Mouse (Mus musculus) gastrocnemius, postnatal 25 days (tissue): ENCODE measurements around the gene Cdrt4. TPM values are rescaled to one million over a fixed set of nuclear protein-coding genes. Genes with fewer than 3 reads are reported as not detected.

Source experiments
- DNase-seq: peaks from one replicate; pipeline ENCODE4 v3.0.0; 2022
- total RNA-seq, 2 experiments: library from RNA; stranded (reverse); gene quantifications; 1 replicate in 1 of 2; 2 replicates in 1 of 2; pipeline ENCODE4 v1.2.3; 2021

Cdrt4 gene
- total RNA-seq, 2 experiments from 2014 or later: 0.54 TPM; not detected in 1

DNA sequence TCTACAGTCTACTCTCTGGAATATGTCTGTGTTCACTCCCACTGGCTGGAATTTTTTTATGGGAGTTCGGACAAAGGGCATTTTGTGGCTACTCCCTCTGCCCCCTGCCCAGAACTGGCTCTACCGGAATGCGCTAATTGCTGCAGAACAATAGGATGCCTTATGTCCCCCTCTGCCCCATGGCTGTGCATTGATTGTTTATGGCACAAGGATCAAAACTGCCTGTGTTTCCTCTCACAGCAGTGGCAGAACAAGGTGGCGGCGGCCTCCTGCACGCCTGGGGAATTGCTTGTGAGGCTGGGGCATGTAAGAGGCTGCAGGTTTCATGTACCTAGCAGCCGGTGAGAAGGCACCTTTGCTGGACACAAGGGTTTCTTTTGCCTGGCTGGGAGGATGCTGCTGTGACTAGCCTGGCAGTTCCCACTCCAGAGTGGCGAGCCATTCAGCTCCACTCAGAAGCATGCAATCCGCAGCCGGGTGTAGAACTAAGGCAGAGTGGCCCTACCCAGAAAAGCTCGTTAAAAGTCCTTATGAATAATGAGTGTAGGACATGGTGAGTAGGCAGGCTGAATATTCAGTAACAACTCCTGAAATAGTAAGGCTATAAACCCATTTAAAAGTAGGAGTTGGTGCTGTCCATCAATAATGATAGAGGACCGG, 89.1 kb downstream of the Cdrt4 start:
- no peak for DNase-seq

Other genes with a start within 250 kb of the Cdrt4 start
- gene Zfp287, start 219.3 kb upstream of the Cdrt4 start, total RNA-seq: 1 to 10 TPM; 1.4 to 1.7 TPM
- gene Gm10428, start 198.1 kb upstream of the Cdrt4 start, total RNA-seq: not detected
- 1 to 10 TPM in 1 of 2 experiments, under 1 TPM in 1; 0.95 to 1.1 TPM for gene Zfp286, start 161.7 kb upstream of the Cdrt4 start, total RNA-seq
- gene Trim16, start 131.0 kb upstream of the Cdrt4 start, total RNA-seq: 10 to 100 TPM; 31.4 to 37.4 TPM
- gene Fbxw10, start 104.1 kb upstream of the Cdrt4 start, total RNA-seq: under 1 TPM; 0.10 to 0.21 TPM
- 1 to 10 TPM; 6.7 to 8.0 TPM for gene Tvp23b, start 71.7 kb upstream of the Cdrt4 start, total RNA-seq
- not detected for gene Tekt3, start 110.5 kb downstream of the Cdrt4 start, total RNA-seq
- gene Pmp22, start 177.8 kb downstream of the Cdrt4 start, total RNA-seq: 10 to 100 TPM; 67.7 to 85.9 TPM